Mouse (Mus musculus) intestine, embryonic 14.5 days (tissue): ENCODE measurements around the gene Bmp6. TPM values are rescaled to one million over a fixed set of nuclear protein-coding genes. Genes with fewer than 3 reads are reported as not detected.

ENCODE experiments used
- polyA plus RNA-seq: library from polyadenylated mRNA; unstranded; fragments of >200 nt; fragmentation: Nextera tagmentation; extraction: Ambion mirVana; gene quantifications from 2 replicates; pipeline ENCODE4 v1.2.1, GENCODE M21; 2014

The Bmp6 gene
- polyA plus RNA-seq, 1 experiment from 2014 or later: 1.9 TPM

Other genes with a start within 250 kb of the Bmp6 start
- gene Dsp, start 193.8 kb upstream of the Bmp6 start, polyA plus RNA-seq: 12.8 and 13.2 TPM in 2 replicates
- gene Snrnp48, start 140.2 kb upstream of the Bmp6 start, polyA plus RNA-seq: 42.1 and 42.9 TPM in 2 replicates
- 261 and 275 TPM in 2 replicates for gene Txndc5, start 183.7 kb downstream of the Bmp6 start, polyA plus RNA-seq